Mouse (Mus musculus): ENCODE data around the gene Dclk2. TPM values are rescaled to one million over a fixed set of nuclear protein-coding genes. Genes with fewer than 3 reads are reported as not detected.

Dclk2 gene
- 5.1 and 5.9 TPM in 2 replicates for polyA plus RNA-seq (2016; fragmentation: Nextera tagmentation; extraction: Ambion mirVana)

GRCm38 (mm10) chr3:86920343-86921083 lies at the start of gene Dclk2:
TSS of gene Dclk2 (minus strand) at chr3:86920852.
- Histone ChIP-seq H3K9ac (peak within 1 kb of the TSS; percentile 81), H3K27ac (ENCODE audit: poor library complexity, severe bottlenecking) (no peak within 1 kb of the TSS), H3K4me2 (peak within 1 kb of the TSS; percentile 95), H3K4me1 (replicated peaks) (peaks cover 7% of the 10 kb centered on the region; the same call in 1 of the 2 replicates), H3K36me3 (no peaks in the 10 kb centered on the region), H3K4me3 (peak within 1 kb of the TSS; percentile 70), H3K27me3 (replicated peaks) (peaks cover 10% of the 10 kb centered on the region; the same call in 1 of the 2 replicates), H3K9me3 (replicated peaks) (no peaks in the 10 kb centered on the region)
- under 1% methylated on average over 71 of the region's 91 CpGs for WGBS
- ATAC-seq (ENCODE audit: insufficient number of reproducible peaks, low FRiP score), result peak; percentile 88

GRCm38 (mm10) chr3:86962665-86963435 lies 42.2 kb upstream of the Dclk2 start:
- Histone ChIP-seq H3K27me3 (replicated peaks) (no peaks in the 10 kb centered on the region), H3K36me3 (no peaks in the 10 kb centered on the region), H3K27ac (ENCODE audit: poor library complexity, severe bottlenecking) (no peak overlapping the region), H3K4me1 (replicated peaks) (no peaks in the 10 kb centered on the region), H3K9me3 (replicated peaks) (no peaks in the 10 kb centered on the region), H3K4me3 (no peak overlapping the region), H3K4me2 (no peak overlapping the region), H3K9ac (no peak overlapping the region)
- ATAC-seq (ENCODE audit: insufficient number of reproducible peaks, low FRiP score), result no peak
- 81% methylated on average over 17 of the region's 17 CpGs for WGBS

- Histone ChIP-seq H3K9ac (no peak overlapping the region), H3K27ac (ENCODE audit: poor library complexity, severe bottlenecking) (no peak overlapping the region), H3K9me3 (replicated peaks) (no peaks in the 10 kb centered on the region), H3K27me3 (replicated peaks) (no peaks in the 10 kb centered on the region), H3K36me3 (no peaks in the 10 kb centered on the region), H3K4me2 (no peak overlapping the region), H3K4me1 (replicated peaks) (no peaks in the 10 kb centered on the region), H3K4me3 (no peak overlapping the region)
- ATAC-seq (ENCODE audit: insufficient number of reproducible peaks, low FRiP score), result no peak
- WGBS, result 88% methylated on average over 2 of the region's 2 CpGs
Observed at GRCm38 (mm10) chr3:86961395-86961669, 40.7 kb upstream of the Dclk2 start.

DNA sequence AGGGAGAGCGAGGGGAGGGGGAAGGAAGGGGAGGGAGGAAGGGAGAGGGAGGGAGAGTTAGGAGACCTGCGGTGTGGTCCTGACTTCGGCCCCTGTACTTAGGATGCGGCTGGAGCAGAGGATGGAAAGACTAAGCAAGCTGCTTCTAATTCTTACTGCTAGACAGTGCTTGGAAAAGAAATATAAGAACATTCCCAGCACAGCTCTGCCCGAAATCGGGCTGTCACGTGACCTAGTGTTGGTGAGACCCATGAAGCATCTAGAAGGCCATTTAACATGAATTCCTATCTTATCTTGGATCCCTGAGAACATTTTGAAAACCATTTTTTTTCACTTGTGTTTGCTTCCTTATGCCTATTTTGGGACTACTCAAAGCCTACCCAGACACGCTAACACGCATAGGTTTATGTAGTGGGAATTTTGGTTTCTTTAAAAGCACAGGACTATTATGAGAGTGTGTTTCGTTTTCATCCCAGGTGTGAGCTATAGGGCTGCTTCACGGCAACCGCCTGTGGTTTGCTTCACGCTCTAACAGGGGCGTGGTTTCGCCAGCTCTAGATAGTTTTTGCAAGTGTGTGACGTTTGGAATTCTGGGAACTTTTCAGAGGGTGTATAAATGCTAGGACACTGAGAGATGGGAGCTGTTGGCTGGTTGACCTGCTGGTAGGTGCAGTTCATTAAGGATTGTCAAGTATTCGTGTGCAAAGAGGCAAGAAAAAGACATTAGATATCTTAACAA lies 40.2 kb upstream of the Dclk2 start:
- Histone ChIP-seq H3K27me3 (replicated peaks) (no peaks in the 10 kb centered on the region), H3K4me3 (no peak overlapping the region), H3K36me3 (no peaks in the 10 kb centered on the region), H3K27ac (ENCODE audit: poor library complexity, severe bottlenecking) (no peak overlapping the region), H3K9me3 (replicated peaks) (no peaks in the 10 kb centered on the region), H3K4me1 (replicated peaks) (no peaks in the 10 kb centered on the region), H3K4me2 (no peak overlapping the region), H3K9ac (no peak overlapping the region)
- WGBS, result 71% methylated on average over 17 of the region's 17 CpGs
- ATAC-seq (ENCODE audit: insufficient number of reproducible peaks, low FRiP score), result no peak

GRCm38 (mm10) chr3:86959088-86959487 lies 38.4 kb upstream of the Dclk2 start:
- Histone ChIP-seq H3K4me1 (replicated peaks) (no peaks in the 10 kb centered on the region), H3K9ac (no peak overlapping the region), H3K36me3 (no peaks in the 10 kb centered on the region), H3K27ac (ENCODE audit: poor library complexity, severe bottlenecking) (no peak overlapping the region), H3K9me3 (replicated peaks) (0 out of 2 replicates have a peak, but pooled peaks cover 1% of the 10 kb centered on the region), H3K4me2 (no peak overlapping the region), H3K27me3 (replicated peaks) (no peaks in the 10 kb centered on the region), H3K4me3 (no peak overlapping the region)
- ATAC-seq (ENCODE audit: insufficient number of reproducible peaks, low FRiP score), result no peak
- 75% methylated on average over 7 of the region's 7 CpGs for WGBS

DNA sequence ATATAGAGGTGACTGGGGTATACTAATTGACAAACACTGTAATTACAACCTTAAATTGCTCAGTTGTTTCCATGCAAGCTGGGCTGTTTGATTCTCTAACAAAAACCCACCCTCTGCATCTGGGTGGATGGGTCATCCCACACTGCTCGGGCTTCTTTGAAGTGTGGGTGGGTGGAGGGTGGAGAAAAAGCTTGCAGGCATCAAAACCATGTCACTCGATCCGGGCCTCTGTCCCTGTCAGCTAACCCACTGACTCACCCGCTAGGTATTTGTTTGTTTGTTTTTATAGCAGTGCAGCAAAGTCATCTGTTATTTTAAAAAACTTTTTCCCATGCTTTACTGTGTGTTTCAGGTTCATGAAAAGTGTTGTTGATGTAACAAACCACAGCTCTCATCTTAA lies 34.7 kb upstream of the Dclk2 start:
- no peak for ATAC-seq (ENCODE audit: insufficient number of reproducible peaks, low FRiP score)
- Histone ChIP-seq H3K4me2 (no peak overlapping the region), H3K36me3 (no peaks in the 10 kb centered on the region), H3K4me1 (replicated peaks) (no peaks in the 10 kb centered on the region), H3K27me3 (replicated peaks) (no peaks in the 10 kb centered on the region), H3K4me3 (no peak overlapping the region), H3K9ac (no peak overlapping the region), H3K27ac (ENCODE audit: poor library complexity, severe bottlenecking) (no peak overlapping the region), H3K9me3 (replicated peaks) (peaks cover 7% of the 10 kb centered on the region)
- 24% methylated on average over 4 of the region's 4 CpGs for WGBS

GRCm38 (mm10) chr3:86954521-86954920 lies 33.9 kb upstream of the Dclk2 start:
- no peak for ATAC-seq (ENCODE audit: insufficient number of reproducible peaks, low FRiP score)
- Histone ChIP-seq H3K9me3 (replicated peaks) (peaks cover 7% of the 10 kb centered on the region), H3K27ac (ENCODE audit: poor library complexity, severe bottlenecking) (no peak overlapping the region), H3K27me3 (replicated peaks) (no peaks in the 10 kb centered on the region), H3K9ac (no peak overlapping the region), H3K4me3 (no peak overlapping the region), H3K4me1 (replicated peaks) (no peaks in the 10 kb centered on the region), H3K36me3 (no peaks in the 10 kb centered on the region), H3K4me2 (no peak overlapping the region)
- 38% methylated on average over 1 of the region's 1 CpGs for WGBS

DNA sequence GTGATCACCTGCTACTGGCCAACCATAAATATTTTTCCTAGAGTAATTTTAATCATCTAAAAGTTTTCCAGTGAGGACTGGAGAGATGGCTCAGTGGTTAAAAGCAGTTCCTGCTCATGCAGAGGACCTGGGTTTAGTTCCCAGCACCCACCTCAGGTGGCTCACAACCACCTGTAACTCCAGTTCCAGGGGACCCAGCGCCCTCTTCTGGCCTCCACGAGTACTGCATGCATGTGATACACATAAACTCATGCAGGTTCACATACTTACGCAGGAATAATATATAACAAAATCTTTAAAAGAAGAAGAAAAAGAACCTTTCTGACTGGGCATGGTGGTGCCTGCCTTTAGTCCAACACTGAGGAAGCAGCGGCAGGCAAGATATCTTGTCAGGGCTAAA lies 33.2 kb upstream of the Dclk2 start:
- 88% methylated on average over 4 of the region's 4 CpGs for WGBS
- H3K9ac ChIP-seq, result no peak overlapping the region
- H3K4me1 ChIP-seq (replicated peaks), result no peaks in the 10 kb centered on the region
- H3K27ac ChIP-seq (ENCODE audit: poor library complexity, severe bottlenecking), result no peak overlapping the region
- peaks cover 7% of the 10 kb centered on the region for H3K9me3 ChIP-seq (replicated peaks)
- ATAC-seq (ENCODE audit: insufficient number of reproducible peaks, low FRiP score), result no peak
- no peaks in the 10 kb centered on the region for H3K27me3 ChIP-seq (replicated peaks)
- no peaks in the 10 kb centered on the region for H3K36me3 ChIP-seq
- no peak overlapping the region for H3K4me2 ChIP-seq
- H3K4me3 ChIP-seq, result no peak overlapping the region

GRCm38 (mm10) chr3:86950652-86951051 lies 30.0 kb upstream of the Dclk2 start:
- H3K4me1 ChIP-seq (replicated peaks), result no peaks in the 10 kb centered on the region
- peaks cover 7% of the 10 kb centered on the region for H3K9me3 ChIP-seq (replicated peaks)
- no peak overlapping the region for H3K9ac ChIP-seq
- ATAC-seq (ENCODE audit: insufficient number of reproducible peaks, low FRiP score), result no peak
- no peaks in the 10 kb centered on the region for H3K27me3 ChIP-seq (replicated peaks)
- WGBS, result 19% methylated on average over 2 of the region's 2 CpGs
- no peak overlapping the region for H3K4me3 ChIP-seq
- H3K36me3 ChIP-seq, result no peaks in the 10 kb centered on the region
- H3K27ac ChIP-seq (ENCODE audit: poor library complexity, severe bottlenecking), result no peak overlapping the region
- H3K4me2 ChIP-seq, result no peak overlapping the region

DNA sequence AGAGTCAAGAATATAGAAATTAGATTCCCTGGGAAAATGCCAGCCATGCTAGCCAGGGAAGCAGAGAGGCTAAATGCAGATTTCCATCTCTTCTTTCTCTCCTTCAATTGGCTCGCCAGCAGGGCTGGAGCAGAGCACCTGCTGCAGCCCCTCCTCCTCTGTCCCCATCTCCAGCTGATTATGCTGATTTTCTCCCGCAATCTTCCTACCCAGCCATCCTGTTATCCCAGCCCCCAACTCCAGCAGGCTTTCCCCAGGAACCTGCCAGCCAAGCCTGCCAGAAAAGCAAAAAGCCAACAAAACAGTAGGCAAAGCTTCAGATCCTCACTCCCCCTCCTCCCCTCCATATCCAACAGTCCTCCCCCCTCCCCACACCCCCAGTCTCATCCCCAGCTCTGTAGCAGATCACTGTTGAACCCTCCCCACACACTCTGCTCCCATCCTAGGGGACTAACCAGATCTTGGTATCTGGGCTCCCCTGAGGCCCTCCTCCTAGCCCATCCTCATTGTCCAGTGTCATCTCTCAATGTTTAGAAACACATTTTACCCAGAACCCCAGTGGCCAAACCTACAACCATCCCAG lies 15.7 kb upstream of the Dclk2 start:
- no peak for ATAC-seq (ENCODE audit: insufficient number of reproducible peaks, low FRiP score)
- H3K4me2 ChIP-seq, result no peak overlapping the region
- no peaks in the 10 kb centered on the region for H3K36me3 ChIP-seq
- H3K27me3 ChIP-seq (replicated peaks), result no peaks in the 10 kb centered on the region
- no peak overlapping the region for H3K27ac ChIP-seq (ENCODE audit: poor library complexity, severe bottlenecking)
- H3K9me3 ChIP-seq (replicated peaks), result no peaks in the 10 kb centered on the region
- 18% methylated on average over 2 of the region's 2 CpGs for WGBS
- no peaks in the 10 kb centered on the region for H3K4me1 ChIP-seq (replicated peaks)
- no peak overlapping the region for H3K9ac ChIP-seq
- H3K4me3 ChIP-seq, result no peak overlapping the region

- Histone ChIP-seq H3K27ac (ENCODE audit: poor library complexity, severe bottlenecking) (no peak overlapping the region), H3K4me1 (replicated peaks) (no peaks in the 10 kb centered on the region), H3K36me3 (no peaks in the 10 kb centered on the region), H3K4me3 (no peak overlapping the region), H3K27me3 (replicated peaks) (no peaks in the 10 kb centered on the region), H3K4me2 (no peak overlapping the region), H3K9me3 (replicated peaks) (no peaks in the 10 kb centered on the region), H3K9ac (no peak overlapping the region)
- ATAC-seq (ENCODE audit: insufficient number of reproducible peaks, low FRiP score), result no peak
- 73% methylated on average over 7 of the region's 7 CpGs for WGBS
Observed at GRCm38 (mm10) chr3:86933446-86933845, 12.8 kb upstream of the Dclk2 start.

All from heart, embryonic 12.5 days (tissue).